Mouse (Mus musculus): ENCODE measurements around the gene Spag9.

GRCm38 (mm10) chr11:93952376-93952775 lies 43.5 kb upstream of the Spag9 start:
- no peak for TF ChIP-seq CTCF (conservative IDR thresholded peaks at IDR 0.05; ENCODE audit: low read length)
- no peak for TF ChIP-seq POU5F1 (IDR thresholded peaks at IDR 0.05; ENCODE audit: borderline replicate concordance, low read length)
- no peak for TF ChIP-seq NANOG (IDR thresholded peaks at IDR 0.05; ENCODE audit: borderline replicate concordance, low read length)
